Mouse (Mus musculus): Measurements from ENCODE around the gene Jag1.

Gene Jag1

GRCm38 (mm10) chr2:137064513-137064912, 51.9 kb downstream of the Jag1 start:
- peak; percentile 26 for DNase-seq (ENCODE audit: low read depth, low spot score)

DNA sequence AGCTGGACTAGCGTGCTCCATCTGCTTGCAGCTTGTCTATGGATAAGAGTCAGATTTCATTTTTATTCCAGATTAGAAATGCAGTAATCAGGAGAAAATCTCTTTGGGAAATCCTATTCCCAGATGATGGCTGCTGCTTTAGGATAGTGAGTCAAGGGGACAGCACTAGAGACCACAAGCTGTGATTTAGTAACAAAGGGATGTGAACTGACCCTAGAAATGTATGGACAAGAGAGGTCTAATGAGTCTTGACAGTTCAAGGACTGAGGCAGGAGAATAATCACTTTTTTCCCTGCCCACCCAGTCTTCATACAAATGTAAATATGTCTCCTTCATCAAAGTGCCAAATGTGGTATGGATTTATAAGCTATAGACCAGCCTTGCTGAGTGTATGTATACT, 52.6 kb downstream of the Jag1 start:
- no peak for DNase-seq (ENCODE audit: low read depth, low spot score)

GRCm38 (mm10) chr2:137049906-137050305, 66.5 kb downstream of the Jag1 start:
- peak; percentile 31 for DNase-seq (ENCODE audit: low read depth, low spot score)

DNA sequence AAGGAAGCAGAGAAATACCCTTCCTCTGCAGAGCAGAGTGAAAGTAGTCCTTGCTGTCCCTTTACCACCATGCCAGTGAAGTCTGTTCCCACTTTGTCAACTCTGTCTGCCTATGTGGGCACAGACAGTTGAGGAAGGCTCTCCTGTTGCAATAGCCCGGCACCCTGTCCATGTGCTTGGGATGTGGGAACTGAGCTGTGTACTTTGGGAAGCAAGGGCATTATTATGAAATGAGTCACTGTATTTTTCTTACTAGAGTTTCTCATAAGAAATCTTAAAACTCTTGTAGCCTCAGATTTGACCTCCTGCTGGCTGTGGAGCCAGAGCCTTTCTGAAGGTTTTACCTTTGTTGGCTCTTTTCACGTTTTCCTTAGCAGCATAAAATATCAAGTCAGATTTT, 67.1 kb downstream of the Jag1 start:
- DNase-seq (ENCODE audit: low read depth, low spot score) = peak; percentile 88

DNA sequence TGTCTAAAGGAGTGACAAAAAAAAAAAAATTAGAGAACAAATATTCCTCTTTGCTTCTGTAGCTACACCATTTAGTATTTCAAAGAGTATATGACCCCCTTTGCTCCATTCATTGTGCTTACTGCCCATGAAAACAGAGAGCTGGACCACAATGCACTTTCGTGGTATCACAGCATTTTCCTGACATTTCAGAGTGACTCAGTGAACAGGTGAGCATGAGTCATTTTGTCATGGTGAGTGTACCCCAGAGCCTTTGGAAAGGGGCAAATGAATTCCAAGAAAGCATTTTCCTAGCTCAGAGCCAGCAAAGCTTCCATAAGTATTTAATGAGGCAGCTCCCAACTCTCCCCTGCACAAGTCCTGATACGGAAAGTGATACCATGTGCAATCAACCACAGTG, 72.3 kb downstream of the Jag1 start:
- DNase-seq (ENCODE audit: low read depth, low spot score) = peak; percentile 43
